Mouse (Mus musculus): Measurements from ENCODE around the gene Olfr1394.

DNA sequence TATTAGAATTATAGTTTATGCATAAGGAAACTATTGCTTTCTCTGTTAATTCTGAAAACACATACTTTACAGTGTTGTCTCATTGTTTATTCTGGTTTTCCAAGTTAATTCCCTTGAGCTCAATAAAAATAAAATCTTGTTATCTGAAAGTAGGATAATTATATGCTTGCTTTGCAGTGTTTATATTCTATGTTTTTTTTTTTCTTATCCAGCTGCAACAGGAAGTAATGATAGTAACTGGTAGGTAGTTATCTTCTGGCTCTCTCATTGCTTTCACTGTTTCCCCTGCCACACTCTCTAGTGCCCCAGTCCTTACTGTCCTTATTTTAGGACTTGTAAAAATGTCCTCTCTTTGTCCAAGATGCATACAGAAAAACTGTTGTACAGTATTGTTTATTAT lies 46.5 kb downstream of the Olfr1394 start:
- TF ChIP-seq CTCF (IDR thresholded peaks at IDR 0.05; ENCODE audit: low read depth) (no peak), EP300 (optimal IDR thresholded peaks at IDR 0.05) (no peak)

Data from stomach, postnatal 0 days (tissue).